Mouse (Mus musculus): ENCODE data around the gene Ccdc155. TPM values are rescaled to one million over a fixed set of nuclear protein-coding genes. Genes with fewer than 3 reads are reported as not detected.

Gene Ccdc155
- polyA plus RNA-seq, 1 experiment from 2014 or later, result 0.33 TPM

DNA sequence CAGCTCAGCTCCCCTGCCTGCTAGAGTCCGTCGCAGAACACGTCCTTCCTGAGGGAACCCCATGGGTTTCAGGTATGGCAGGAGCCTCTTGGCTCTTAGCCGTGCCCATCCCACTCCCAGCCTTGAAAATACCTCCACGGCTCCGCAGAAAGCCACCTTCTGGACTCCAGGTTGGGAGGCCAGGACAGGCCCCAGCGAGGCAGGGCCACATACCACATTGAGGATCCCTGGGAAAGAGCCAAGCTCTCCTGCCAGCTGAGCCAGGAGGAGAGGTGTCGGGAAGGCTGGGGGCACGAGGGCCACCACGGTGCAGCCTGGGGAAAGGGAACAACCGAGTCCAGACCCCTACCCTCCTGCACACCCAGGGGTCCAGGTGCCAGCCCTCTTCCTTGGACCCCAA lies 57.4 kb downstream of the Ccdc155 start:
- no peak overlapping the region for H3K27ac ChIP-seq (replicated peaks; ENCODE audit: low read depth, low read length)
- H3K36me3 ChIP-seq (ENCODE audit: control insufficient read depth, insufficient read depth, low read length), result peaks cover 27% of the 10 kb centered on the region
- H3K9me3 ChIP-seq (ENCODE audit: control insufficient read depth, low read length), result no peaks in the 10 kb centered on the region
- no peak overlapping the region for H3K4me3 ChIP-seq (replicated peaks; ENCODE audit: low read depth, low read length)
- H3K9ac ChIP-seq (replicated peaks; ENCODE audit: low read length), result no peak overlapping the region
- WGBS, result 95% methylated on average over 11 of the region's 11 CpGs
- ATAC-seq (ENCODE audit: low FRiP score, low TSS enrichment), result no peak
- no peak overlapping the region for H3K4me2 ChIP-seq (ENCODE audit: low read length)
- no peak for DNase-seq
- no peaks in the 10 kb centered on the region for H3K4me1 ChIP-seq (ENCODE audit: control insufficient read depth, insufficient read depth, low read length)
- H3K27me3 ChIP-seq (ENCODE audit: control insufficient read depth, insufficient read depth, low read length), result no peaks in the 10 kb centered on the region

DNA sequence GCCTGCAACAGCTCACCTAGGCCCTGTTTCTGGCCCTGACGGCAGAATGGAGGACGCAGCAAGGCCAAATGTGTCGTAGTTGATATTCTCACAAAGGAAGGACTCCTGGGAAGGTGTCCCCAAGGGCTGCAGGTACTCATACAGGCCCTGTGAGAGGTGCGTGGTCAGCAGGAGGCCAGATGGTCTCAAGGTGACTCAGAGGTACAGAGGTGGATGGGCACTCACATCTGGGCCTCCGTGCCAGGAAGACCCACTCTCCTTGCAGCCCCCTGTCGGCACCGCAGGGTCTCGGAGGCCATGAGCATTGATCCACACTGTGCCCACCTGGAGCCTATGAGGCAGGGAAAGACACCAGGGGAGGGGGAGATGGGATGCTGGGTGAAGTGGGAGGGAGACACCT lies 59.2 kb downstream of the Ccdc155 start:
- Histone ChIP-seq H3K4me2 (ENCODE audit: low read length) (no peak overlapping the region), H3K4me3 (replicated peaks; ENCODE audit: low read depth, low read length) (no peak overlapping the region), H3K27me3 (ENCODE audit: control insufficient read depth, insufficient read depth, low read length) (no peaks in the 10 kb centered on the region), H3K4me1 (ENCODE audit: control insufficient read depth, insufficient read depth, low read length) (no peaks in the 10 kb centered on the region), H3K27ac (replicated peaks; ENCODE audit: low read depth, low read length) (no peak overlapping the region), H3K36me3 (ENCODE audit: control insufficient read depth, insufficient read depth, low read length) (peaks cover 27% of the 10 kb centered on the region), H3K9me3 (ENCODE audit: control insufficient read depth, low read length) (no peaks in the 10 kb centered on the region), H3K9ac (replicated peaks; ENCODE audit: low read length) (no peak overlapping the region)
- DNase-seq (no peak), ATAC-seq (ENCODE audit: low FRiP score, low TSS enrichment) (no peak)
- 94% methylated on average over 8 of the region's 8 CpGs for WGBS

DNA sequence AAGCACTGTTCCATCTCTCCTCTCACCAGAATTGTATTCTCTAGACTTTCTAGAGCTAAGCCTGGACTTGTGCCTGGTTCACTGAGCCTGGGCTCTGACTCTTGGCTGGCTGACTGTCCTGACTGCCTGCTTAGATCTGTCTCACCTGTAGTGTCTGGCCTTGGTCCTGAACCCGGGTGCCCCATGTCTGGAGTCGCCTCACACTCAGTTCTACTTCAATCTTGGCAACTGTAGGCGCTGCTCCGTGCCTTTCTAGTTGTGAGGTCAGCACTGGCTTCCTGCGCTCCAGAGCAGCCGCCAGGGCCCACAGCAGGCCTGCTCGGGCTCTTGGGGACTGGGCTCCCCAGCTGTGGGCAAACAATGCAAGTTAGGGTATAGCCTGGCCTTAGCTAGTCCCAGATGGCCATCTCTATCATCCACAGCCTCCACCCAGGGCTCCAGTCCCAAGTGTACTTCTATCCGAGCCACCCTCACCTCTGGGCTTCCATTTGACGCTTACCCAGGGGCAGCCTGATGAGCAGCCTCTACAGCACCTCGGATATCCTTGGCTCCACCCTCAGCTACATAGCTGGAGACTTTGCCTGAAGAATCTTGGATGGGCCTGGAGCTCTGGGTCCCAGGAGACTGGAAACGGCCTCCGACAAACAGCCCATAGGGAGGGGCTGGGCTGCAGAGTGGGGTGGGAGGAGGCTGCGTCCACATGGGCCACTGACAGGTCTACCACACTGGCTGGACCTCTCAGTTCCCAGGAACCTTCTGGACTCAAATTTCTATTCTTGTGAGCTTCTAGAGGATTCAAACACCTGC lies 60.1 kb downstream of the Ccdc155 start:
- peaks cover 27% of the 10 kb centered on the region for H3K36me3 ChIP-seq (ENCODE audit: control insufficient read depth, insufficient read depth, low read length)
- no peaks in the 10 kb centered on the region for H3K27me3 ChIP-seq (ENCODE audit: control insufficient read depth, insufficient read depth, low read length)
- no peaks in the 10 kb centered on the region for H3K9me3 ChIP-seq (ENCODE audit: control insufficient read depth, low read length)
- no peak overlapping the region for H3K9ac ChIP-seq (replicated peaks; ENCODE audit: low read length)
- H3K4me3 ChIP-seq (replicated peaks; ENCODE audit: low read depth, low read length), result no peak overlapping the region
- 83% methylated on average over 13 of the region's 13 CpGs for WGBS
- no peak overlapping the region for H3K27ac ChIP-seq (replicated peaks; ENCODE audit: low read depth, low read length)
- no peaks in the 10 kb centered on the region for H3K4me1 ChIP-seq (ENCODE audit: control insufficient read depth, insufficient read depth, low read length)
- no peak overlapping the region for H3K4me2 ChIP-seq (ENCODE audit: low read length)
- ATAC-seq (ENCODE audit: low FRiP score, low TSS enrichment) (no peak), DNase-seq (no peak)

DNA sequence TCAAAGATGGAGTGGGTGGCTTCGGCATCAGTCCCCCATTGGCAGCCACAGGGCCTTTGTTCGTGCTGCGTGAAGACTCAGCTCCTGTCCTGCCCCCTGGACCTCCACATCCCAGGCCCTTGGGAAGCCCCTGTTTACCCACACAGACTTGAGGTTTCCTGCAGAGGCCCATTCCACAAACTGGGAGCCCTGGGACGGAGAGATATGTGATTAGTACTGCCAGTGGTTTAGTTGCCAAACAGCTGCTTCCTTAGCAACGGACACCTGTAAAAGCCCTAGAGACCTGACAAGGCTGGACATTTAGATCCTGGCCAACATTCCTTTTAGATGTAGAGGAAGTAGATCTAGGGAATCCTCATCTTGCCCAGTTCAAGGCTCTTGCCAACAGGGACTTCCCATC lies 62.8 kb downstream of the Ccdc155 start:
- DNase-seq, result no peak
- H3K36me3 ChIP-seq (ENCODE audit: control insufficient read depth, insufficient read depth, low read length), result peaks cover 27% of the 10 kb centered on the region
- no peak overlapping the region for H3K9ac ChIP-seq (replicated peaks; ENCODE audit: low read length)
- ATAC-seq (ENCODE audit: low FRiP score, low TSS enrichment), result no peak
- H3K27ac ChIP-seq (replicated peaks; ENCODE audit: low read depth, low read length), result no peak overlapping the region
- H3K4me3 ChIP-seq (replicated peaks; ENCODE audit: low read depth, low read length), result no peak overlapping the region
- 89% methylated on average over 5 of the region's 5 CpGs for WGBS
- H3K4me2 ChIP-seq (ENCODE audit: low read length), result no peak overlapping the region
- H3K9me3 ChIP-seq (ENCODE audit: control insufficient read depth, low read length), result no peaks in the 10 kb centered on the region
- H3K4me1 ChIP-seq (ENCODE audit: control insufficient read depth, insufficient read depth, low read length), result no peaks in the 10 kb centered on the region
- no peaks in the 10 kb centered on the region for H3K27me3 ChIP-seq (ENCODE audit: control insufficient read depth, insufficient read depth, low read length)

DNA sequence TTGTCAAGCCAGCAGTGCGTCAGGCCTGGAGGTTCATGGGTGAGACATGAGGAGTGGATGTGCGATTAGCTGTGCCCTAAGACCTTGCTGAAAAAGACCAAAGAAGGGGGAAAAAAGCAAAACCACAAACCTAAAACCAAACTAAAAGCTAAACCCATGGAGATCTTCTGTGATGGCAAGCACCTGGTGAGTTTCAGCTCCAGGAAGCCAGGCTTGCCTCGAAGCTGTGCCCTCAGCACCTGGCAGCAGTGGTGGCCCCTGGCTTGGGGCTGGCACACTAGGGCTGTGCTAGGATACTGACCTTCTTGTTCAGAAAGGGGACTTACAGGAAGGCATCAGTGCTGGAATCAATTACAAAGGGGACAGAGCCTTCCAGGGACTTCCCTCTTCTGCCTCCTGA lies 63.4 kb downstream of the Ccdc155 start:
- Histone ChIP-seq H3K4me3 (replicated peaks; ENCODE audit: low read depth, low read length) (no peak overlapping the region), H3K9me3 (ENCODE audit: control insufficient read depth, low read length) (no peaks in the 10 kb centered on the region), H3K9ac (replicated peaks; ENCODE audit: low read length) (no peak overlapping the region), H3K27me3 (ENCODE audit: control insufficient read depth, insufficient read depth, low read length) (no peaks in the 10 kb centered on the region), H3K4me2 (ENCODE audit: low read length) (no peak overlapping the region), H3K27ac (replicated peaks; ENCODE audit: low read depth, low read length) (no peak overlapping the region), H3K36me3 (ENCODE audit: control insufficient read depth, insufficient read depth, low read length) (peaks cover 25% of the 10 kb centered on the region), H3K4me1 (ENCODE audit: control insufficient read depth, insufficient read depth, low read length) (no peaks in the 10 kb centered on the region)
- ATAC-seq (ENCODE audit: low FRiP score, low TSS enrichment) (no peak), DNase-seq (no peak)
- WGBS, result 95% methylated on average over 3 of the region's 3 CpGs

DNA sequence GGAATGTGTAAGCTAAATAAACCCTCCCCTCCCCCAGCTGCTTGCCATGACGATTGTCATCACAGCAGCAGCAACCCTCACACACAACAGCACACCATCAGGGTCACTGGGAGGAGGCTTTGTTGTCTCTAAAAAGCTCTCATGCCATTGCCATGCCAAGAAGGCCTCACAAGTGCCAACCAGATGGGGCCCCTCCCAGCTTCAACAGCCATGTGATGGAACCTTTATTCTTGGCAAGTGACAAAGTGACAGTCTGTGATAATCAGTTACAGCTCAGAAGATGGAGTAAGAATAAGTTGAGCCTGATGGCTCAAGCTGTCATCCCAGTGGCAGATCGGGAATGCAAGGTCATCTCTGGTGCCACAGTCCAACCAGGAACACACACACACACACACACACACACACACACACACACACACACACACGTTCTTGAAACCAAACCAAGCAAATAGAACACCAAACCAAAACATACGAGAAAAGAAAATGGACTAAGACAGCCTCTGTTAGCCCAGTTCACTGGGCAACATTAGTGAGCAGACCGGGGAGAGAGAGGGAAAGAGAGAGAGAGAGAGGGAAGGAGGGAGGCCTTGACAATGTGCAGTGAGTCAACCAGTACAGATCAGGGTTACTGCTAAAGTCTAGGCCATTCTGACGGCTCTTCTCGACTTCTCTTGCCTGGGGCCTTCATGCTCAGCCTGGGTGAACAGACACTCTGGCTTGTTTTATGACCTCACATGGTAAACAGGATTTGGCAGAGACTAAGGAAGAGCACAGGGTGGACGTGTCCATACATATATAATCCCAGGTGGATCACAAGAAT lies 64.6 kb downstream of the Ccdc155 start:
- Histone ChIP-seq H3K4me1 (ENCODE audit: control insufficient read depth, insufficient read depth, low read length) (no peaks in the 10 kb centered on the region), H3K4me2 (ENCODE audit: low read length) (no peak overlapping the region), H3K27ac (replicated peaks; ENCODE audit: low read depth, low read length) (no peak overlapping the region), H3K27me3 (ENCODE audit: control insufficient read depth, insufficient read depth, low read length) (peaks cover 8% of the 10 kb centered on the region; the same call in 1 of the 2 replicates), H3K36me3 (ENCODE audit: control insufficient read depth, insufficient read depth, low read length) (peaks cover 14% of the 10 kb centered on the region; the same call in 1 of the 2 replicates), H3K9ac (replicated peaks; ENCODE audit: low read length) (no peak overlapping the region), H3K4me3 (replicated peaks; ENCODE audit: low read depth, low read length) (no peak overlapping the region), H3K9me3 (ENCODE audit: control insufficient read depth, low read length) (no peaks in the 10 kb centered on the region)
- ATAC-seq (ENCODE audit: low FRiP score, low TSS enrichment) (no peak), DNase-seq (no peak)
- WGBS, result 80% methylated on average over 8 of the region's 8 CpGs

DNA sequence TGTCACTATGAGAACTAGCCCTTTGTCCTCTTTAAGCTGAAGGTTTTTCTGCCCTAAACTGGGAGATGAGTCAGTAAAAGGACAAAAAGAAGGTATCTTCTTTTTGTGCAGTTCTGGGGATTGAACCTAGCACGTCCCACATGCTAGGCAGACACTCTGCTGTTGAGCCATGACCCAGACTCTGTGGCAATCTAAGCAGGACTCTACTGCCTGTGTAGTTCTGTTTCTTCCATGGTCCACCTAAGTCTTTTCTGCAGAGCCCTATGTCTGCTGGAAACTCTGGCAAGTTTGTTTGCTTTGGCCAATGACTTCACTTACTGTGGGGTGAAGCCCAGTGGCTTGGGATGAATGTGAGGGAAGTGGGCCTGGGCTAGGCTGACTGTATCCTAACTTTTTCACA lies 66.3 kb downstream of the Ccdc155 start:
- Histone ChIP-seq H3K9me3 (ENCODE audit: control insufficient read depth, low read length) (no peaks in the 10 kb centered on the region), H3K9ac (replicated peaks; ENCODE audit: low read length) (no peak overlapping the region), H3K27ac (replicated peaks; ENCODE audit: low read depth, low read length) (no peak overlapping the region), H3K27me3 (ENCODE audit: control insufficient read depth, insufficient read depth, low read length) (peaks cover 16% of the 10 kb centered on the region; the same call in 1 of the 2 replicates), H3K4me1 (ENCODE audit: control insufficient read depth, insufficient read depth, low read length) (no peaks in the 10 kb centered on the region), H3K4me2 (ENCODE audit: low read length) (no peak overlapping the region), H3K4me3 (replicated peaks; ENCODE audit: low read depth, low read length) (no peak overlapping the region), H3K36me3 (ENCODE audit: control insufficient read depth, insufficient read depth, low read length) (peaks cover 2% of the 10 kb centered on the region; the same call in 1 of the 2 replicates)
- ATAC-seq (ENCODE audit: low FRiP score, low TSS enrichment) (no peak), DNase-seq (no peak)
- WGBS, result 75% methylated on average over 1 of the region's 1 CpGs

DNA sequence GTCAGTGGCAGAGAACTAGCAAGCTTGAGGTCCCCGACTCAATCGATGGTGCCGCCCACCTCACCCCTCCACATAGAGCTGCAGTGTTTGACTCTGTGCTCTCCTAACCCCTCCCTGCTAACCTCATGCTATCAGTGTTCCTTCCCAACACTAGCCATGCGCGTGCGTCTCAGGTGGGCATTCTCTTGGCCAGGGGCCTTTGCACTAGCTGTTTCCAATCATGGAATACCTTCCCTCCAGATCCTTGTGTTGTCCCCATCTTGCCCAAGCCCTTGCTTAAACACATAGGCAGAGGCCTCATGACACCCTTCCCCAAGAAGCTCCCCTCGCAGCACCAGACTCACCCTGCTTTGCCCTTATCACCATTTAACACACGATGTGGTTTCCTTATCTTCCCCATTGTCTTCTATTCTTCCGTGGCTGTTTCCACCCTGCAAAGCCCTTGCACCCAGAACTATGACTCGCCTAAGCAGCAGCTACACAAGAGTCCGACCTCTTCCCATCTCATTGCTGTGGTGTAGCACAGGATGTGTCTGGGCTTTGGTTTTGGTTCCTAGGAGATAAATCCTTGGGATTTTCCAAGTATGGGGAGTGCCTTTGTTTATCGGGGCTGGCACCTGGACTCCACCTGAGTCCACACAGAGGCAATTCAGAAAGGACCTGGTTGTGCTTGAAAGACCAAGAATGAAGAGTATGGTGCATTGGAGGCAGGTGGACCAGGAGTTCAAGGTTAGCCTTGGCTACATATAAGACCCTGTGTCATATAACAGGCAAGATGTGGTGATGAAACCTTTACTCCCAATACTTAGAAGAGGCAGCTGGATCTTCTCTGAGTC lies 67.3 kb downstream of the Ccdc155 start:
- H3K27me3 ChIP-seq (ENCODE audit: control insufficient read depth, insufficient read depth, low read length), result peaks cover 16% of the 10 kb centered on the region; the same call in 1 of the 2 replicates
- WGBS, result 84% methylated on average over 12 of the region's 12 CpGs
- ATAC-seq (ENCODE audit: low FRiP score, low TSS enrichment) (no peak), DNase-seq (no peak)
- no peak overlapping the region for H3K27ac ChIP-seq (replicated peaks; ENCODE audit: low read depth, low read length)
- no peaks in the 10 kb centered on the region for H3K36me3 ChIP-seq (ENCODE audit: control insufficient read depth, insufficient read depth, low read length)
- no peak overlapping the region for H3K9ac ChIP-seq (replicated peaks; ENCODE audit: low read length)
- no peak overlapping the region for H3K4me2 ChIP-seq (ENCODE audit: low read length)
- no peaks in the 10 kb centered on the region for H3K9me3 ChIP-seq (ENCODE audit: control insufficient read depth, low read length)
- H3K4me1 ChIP-seq (ENCODE audit: control insufficient read depth, insufficient read depth, low read length), result no peaks in the 10 kb centered on the region
- no peak overlapping the region for H3K4me3 ChIP-seq (replicated peaks; ENCODE audit: low read depth, low read length)

Measured in midbrain, embryonic 14.5 days (tissue).